Mouse (Mus musculus): ENCODE measurements at regions not wholly inside any gene's neighbourhood (a gene's known extent, or its start where the extent isn't known, plus 50 kb on each side); places are given as distances from the start of the nearest gene placed in this dataset.

DNA sequence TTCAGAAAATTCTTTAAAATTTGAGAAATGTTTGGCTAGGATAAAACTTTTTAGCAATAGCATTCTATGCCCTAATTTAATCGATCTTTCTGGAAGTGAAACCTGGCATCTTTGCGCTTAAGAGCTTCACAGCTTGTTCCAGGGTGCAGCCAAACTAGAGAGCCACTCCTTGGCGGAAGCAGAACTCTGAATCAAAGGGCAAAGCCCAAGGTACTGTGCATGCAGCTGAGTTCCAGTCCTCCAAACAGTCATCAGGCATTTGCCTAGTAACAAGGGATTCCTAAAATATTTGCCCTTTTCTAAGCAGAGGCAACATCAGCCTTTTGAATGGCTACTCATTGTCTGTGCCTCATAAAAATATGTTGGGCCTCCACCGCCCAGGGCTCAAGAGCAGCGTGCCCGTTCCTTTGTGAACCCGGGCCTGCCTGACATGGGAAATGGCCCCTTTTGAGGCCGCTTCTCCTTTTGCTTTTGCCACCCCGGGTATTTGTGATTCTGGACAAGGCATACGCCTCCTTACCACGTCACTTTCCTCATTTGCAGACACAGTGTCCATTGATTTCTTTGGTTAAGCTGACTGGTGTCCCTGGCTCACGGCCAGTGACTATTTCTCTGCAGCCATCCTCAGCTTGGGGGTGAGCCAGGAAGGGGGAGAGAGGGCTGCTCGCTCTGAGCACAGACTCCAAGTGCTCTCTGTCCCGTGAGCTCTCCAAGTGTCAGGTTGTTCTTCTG is 402.2 kb upstream of the Smim15 start:
- peak; percentile 20 for DNase-seq (ENCODE audit: low spot score)

DNA sequence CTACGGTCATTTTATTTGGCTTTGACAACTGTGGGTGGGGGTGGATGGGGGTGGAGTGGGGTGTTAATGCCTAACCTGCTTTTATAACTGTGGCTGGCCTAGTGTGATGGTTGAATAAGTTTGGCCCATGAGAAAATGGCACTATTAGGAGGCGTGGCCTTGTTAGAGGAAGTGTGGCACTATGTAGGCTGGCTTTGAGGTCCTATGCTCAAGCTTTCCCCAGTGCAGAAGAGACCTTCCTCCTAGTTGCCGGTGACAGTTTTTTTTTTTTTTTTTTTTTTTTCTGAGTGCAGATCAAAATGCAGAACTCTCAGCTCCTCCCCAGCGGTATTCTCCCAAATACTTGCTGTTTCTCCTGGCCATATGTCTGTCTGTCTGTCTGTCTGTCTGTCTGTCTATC is 404.6 kb upstream of the Smim15 start:
- no peak for DNase-seq (ENCODE audit: low spot score)

DNA sequence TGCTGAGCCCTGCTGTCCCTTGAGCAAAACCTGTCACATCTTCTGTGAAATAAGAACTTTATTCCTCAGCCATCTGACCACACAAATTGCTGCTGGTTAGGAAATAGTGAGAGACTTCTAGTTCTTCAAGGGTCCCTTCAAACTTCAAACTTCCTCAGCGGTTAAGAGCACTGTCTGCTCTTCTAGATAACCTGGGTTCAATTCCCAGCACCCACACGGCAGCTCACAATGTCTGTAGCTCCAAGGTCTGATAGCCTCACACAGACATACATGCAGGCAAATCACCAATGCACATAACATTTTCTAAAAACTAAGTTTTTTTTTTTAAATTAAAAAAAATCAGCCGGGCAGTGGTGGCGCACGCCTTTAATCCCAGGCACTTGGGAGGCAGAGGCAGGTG is 407.0 kb upstream of the Smim15 start:
- no peak for DNase-seq (ENCODE audit: low spot score)

DNA sequence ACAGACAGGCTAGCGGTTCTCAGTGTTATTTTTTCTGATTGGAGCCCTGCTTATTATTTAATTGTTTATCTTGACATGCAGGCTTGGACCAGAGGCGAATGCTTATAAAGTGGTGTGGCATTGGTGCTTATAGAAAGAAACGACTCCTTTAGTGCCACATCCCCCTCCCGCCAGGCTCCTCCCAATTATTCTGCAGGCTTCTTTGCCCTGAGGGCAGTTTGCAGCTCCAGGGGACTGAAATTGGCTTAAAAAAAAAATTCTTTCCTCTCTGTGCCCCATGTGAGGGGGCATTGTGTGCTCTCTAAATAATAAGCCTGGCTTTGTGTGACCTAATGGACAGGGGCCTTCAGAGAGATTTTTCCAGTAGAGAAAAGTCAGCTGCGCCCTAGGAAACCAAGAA is 409.1 kb upstream of the Smim15 start:
- no peak for DNase-seq (ENCODE audit: low spot score)

DNA sequence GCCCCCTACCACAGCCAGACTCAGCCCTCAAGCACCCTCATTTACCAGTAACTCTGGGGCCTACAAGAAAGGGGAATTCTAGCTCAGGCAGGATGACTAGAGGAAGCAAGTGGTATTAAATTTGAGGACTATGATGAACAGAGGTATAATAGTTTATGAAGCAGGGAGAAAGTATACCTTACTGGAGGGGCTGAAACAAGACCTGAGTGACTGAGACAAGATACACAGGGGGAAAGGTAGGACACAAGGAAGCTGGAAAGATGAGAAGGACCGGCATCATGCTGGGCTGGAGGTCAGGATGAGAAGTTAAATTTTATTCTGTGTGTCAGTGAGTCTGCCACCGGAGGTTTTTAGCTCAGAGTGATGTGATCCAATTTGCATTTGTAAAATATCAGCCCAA is 417.2 kb upstream of the Smim15 start:
- no peak for DNase-seq (ENCODE audit: low spot score)

DNA sequence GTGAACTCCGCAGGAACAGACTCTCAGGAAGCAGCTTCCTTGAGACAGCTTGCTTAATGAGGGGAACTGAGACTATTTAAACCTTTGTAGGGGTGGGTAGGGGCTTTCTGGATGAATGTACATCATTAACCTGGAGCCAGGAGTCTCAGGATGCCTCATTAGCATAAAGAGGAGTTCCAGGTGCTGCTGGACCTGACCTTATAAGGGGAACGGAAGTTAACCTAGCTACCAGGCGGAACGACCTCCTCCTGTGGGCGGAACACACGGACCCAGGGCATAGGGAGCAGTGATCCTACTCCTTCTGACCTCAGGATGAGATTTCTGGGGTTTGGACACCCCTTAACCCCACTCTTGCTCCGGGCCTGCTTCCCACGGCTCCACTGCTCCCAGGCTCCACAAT is 417.6 kb upstream of the Smim15 start:
- DNase-seq (ENCODE audit: low spot score): no peak

DNA sequence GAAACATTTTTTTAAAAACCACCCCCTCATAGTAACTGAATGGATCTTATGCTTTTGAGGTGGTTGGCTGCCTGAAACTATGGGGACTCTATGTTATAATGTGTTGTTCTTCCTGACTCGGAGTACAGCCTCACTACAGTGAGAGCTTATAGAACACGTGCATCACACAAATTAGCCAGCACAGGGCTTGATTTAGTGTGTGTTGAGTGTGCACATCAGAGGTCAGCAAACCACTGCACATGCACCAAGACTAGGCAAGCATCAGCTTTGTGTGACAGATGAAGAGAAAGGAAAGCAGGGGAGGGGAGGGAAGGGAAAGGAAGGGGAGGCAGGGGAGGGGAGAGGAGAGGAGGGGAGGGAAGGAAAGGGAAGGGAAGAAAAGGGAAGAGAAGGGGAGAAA is 422.9 kb upstream of the Smim15 start:
- DNase-seq (ENCODE audit: low spot score): no peak

DNA sequence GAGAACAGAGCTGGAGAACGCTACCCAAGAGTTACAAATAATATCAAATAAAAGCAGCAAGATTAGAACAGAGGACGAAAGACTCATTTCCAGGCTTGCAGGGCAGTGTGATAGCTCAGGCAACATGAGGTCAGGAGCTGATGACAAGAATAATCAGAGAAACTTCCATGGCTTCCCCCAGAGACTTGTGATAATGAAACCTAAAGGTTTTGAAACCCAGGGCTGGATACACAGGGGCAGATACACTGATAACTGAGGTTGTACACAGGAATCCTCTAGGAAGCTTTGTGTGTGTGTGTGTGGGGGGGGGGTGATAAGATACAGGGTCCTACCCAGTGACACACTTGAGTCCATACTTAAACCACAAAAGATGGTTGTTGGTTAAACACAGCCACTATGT is 423.4 kb upstream of the Smim15 start:
- no peak for DNase-seq (ENCODE audit: low spot score)

DNA sequence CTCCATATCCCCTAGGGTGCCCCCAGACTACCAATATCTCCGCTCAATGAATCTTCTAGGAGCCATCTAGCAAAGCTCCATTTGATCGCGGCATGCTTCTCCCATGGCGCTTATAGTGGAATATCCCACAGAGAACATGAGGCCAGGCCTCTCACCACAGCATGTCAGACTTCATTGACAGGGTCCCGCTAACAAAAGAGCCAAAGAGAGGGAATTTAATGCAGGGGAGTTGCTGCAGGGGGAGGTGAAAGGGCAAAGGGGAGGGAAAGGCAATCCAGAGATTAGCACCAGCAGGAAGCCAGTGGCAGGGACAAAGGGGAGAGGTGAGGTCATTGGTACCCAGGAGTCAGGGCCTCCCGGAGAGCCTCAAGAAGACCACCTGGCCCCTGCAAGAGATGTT is 424.0 kb upstream of the Smim15 start:
- no peak for DNase-seq (ENCODE audit: low spot score)

DNA sequence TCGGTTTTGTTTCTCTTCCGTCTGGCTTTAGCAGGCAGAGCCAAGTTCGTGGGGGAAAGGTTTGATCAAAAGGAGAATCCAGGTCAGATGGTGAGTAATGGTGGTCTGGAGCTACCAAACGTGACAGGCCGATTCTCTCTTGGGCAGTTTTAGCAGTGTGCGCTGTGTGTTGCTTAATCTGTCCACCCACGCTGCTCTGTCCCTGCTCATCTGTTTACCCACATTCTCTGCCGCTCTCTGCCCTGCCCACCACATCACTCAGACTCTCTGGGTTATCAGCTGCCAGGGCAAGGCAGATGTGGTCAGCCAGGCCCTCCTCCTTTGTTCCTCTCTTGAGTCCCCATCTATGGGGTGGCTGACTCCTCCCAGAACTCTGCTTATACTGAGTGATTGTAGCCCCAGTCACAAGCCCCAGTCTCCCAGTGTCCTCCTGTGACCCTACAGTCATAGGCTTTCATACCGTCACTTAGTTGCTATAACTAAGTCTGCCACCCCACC is 424.8 kb upstream of the Smim15 start:
- DNase-seq (ENCODE audit: low spot score): no peak

DNA sequence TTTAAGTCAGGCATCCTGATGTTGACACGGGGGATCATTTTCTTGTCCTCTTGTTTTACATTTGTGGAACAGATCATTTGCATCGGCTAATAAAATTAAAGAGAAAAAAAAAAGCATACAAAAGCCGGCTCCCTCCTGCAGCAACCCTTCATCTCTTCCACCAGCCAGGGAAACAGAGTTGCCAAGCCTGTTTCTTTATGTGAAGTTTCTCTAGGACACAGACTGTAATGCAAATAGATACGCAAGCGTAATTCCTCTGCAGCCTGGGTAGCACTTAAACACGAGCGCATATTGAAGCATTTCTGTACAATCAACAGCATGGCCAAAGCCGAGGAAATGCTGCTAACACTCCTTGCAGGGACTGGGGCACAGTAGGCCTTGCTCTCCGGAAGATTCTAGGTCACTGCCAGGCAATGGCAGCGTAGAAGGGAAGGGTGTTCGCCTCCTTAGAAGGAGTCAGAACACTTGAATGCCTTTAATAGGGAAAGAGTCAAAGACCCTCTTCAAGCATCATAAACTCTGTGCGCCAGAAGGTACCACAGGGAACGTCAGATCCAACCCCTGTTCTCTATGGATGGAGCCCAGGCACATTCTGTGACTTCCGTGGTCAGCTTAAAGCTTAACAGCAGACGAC is 425.3 kb upstream of the Smim15 start:
- no peak for DNase-seq (ENCODE audit: low spot score)

DNA sequence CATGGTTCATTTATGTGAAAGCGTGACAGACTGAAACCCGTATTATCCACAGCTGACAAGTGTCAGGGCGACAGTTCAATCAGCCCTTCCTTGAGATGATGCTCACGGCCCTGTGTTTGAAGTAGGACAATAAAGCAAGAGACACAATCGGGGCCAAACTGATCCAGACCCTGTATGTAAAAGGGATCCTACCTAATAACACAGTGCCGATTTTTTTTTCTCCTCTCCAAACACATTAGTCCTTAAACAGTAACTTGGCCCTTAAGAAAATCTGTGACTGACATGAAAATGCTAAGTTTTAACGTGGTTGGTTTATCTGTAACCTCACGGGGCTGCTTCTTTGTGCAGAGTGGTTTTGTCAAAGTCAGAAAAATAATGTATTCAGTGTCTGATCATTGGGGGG is 425.9 kb upstream of the Smim15 start:
- DNase-seq (ENCODE audit: low spot score): no peak

DNA sequence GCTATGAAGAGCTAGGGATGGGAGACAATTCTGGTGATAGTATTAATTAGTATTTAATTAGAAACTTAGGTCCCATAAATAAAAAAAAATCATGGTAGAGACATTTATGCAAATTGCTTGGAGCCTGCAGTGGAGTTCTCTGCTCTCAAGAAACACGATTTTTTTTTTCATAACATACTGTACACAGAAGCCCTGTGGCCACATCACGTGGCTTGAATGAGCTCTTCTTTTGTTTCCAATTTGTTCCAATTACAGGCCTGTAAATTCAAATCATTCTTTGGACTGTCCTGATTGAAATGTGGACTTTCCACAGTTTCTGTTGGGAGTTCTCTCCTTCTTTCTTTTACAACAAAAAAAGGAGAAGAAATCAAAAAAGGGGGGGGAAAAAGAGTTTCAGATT is 426.7 kb upstream of the Smim15 start:
- DNase-seq (ENCODE audit: low spot score): no peak

DNA sequence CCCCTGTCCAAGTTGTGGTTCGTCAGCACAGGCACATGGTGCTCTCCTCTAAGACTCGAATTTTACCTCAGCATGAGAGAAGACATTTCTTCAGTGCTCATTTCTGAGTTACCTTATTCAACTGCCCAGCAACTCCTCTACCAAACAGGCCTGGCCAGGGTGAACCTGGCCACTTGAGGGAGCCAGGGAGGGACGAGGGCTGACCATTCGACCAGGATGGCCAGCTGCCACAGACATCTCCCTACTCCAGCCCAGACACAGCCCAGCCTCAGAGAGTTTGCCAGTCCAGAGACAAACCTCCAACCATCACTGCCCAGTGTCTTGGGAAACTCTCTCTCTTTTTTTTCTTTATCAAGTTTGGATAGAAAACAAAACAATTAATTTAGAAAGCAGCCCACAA is 427.5 kb upstream of the Smim15 start:
- no peak for DNase-seq (ENCODE audit: low spot score)

DNA sequence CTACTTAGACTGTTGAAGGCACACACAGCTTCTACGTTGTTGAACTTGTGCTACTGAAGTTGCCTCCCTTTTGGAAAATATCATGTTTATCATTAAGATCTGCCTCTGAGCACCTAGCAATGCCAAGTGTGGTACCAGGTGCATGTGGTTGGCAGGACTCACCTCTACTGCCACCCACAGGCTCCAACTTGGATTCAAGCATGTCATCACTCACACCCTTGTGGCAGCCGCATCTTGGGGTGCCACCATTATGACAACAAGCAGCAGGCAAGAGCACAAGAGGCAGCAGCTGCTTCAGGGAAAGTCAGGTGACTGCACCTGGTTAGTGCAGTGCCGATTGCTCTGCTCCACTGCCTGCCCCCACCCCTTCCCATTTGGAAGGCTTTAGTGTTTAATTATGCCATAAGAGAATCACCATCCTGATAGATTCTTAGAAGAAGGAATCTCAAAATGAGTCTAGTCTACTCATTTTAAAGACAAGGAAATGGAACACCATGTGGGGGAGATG is 435.2 kb upstream of the Smim15 start:
- DNase-seq (ENCODE audit: low spot score): no peak

DNA sequence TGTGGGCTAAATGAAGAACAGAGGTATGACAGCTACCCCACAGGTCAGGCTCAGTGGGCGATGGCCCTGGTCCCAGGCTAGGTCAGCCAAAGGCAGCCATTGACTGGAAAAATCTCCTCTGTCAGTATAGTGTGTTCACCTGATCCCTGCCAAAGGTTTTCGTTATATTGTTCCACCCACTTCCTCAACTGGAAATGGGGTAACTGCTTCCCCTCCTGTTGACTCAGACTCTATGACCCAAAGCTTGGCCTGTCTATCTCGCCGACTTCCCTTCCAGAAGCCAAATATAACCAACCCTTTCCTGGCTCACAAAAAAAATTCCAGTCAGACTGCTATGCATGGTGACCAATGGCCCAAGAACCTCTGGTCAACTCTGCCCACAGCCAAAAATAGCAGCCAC is 437.0 kb upstream of the Smim15 start:
- no peak for DNase-seq (ENCODE audit: low spot score)

DNA sequence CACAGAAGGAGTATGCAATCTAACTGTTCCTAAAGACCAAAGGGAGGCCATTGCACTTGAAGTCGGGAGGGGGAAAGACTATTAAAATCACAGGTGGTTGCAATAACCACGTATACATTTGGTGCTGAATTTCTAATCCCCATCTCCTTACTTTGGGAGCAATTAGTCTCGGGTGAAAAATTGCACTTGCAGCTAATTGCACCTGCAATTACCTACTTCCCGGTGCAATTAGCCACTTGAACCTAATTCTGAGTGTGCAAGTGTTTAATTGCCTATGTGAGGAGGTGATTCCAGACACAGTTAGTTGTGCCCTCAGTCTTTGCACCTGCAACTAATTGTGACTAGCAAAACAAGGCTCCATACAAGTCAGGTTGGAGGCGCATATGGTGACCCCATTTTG is 442.1 kb upstream of the Smim15 start:
- no peak for DNase-seq (ENCODE audit: low spot score)

DNA sequence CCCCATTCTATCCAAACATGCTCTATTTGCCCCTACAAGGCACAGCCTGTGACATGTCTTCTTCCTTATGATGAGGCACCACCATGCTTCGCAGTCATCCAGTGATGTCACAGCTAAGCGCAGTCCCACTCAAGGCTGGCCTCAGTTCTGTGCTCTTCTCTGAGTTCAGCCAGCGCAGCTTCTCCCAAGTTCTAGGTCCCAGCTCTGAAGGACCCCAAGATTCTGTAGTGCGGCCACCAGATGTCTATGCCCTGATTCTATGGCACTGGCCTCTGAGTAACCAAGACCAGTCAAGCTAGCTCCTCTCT is 443.2 kb upstream of the Smim15 start:
- DNase-seq (ENCODE audit: low spot score): no peak

DNA sequence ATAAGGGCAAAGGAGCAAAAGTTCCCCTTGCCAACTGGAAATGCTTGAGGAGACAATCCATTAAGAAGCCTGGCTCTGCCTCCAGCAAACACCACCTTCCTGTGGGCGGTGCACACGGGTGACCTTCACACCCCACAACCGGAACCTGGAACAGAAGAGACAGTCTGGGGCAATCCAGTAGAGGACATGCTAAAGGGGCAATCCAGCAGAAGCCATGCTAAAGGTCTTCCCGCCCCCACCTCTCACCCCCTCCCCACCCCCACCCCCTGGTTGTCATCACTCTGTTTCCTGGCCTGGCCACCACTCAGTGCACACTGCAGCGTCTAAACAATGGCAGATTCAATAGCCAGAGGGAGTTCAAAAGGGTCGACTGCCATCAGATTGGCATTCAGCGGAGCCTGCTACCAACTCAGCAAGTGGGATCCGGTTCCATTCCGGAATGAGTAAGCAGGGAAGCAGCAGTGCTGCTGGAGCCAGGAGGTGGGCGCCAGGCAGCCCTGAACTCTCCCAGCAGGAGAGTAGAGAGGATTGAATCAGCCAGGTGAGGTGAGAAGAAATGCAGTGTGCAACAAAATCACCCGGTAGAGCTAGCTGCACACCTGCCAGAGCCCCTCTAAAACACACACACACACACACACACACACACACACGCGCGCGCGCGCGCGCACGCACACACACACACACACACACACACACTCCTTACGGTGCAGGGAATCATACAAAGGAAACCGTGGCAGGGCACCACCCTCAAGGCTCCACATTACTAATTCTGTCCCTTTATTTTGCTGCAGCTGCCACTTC is 443.7 kb upstream of the Smim15 start:
- no peak for DNase-seq (ENCODE audit: low spot score)

DNA sequence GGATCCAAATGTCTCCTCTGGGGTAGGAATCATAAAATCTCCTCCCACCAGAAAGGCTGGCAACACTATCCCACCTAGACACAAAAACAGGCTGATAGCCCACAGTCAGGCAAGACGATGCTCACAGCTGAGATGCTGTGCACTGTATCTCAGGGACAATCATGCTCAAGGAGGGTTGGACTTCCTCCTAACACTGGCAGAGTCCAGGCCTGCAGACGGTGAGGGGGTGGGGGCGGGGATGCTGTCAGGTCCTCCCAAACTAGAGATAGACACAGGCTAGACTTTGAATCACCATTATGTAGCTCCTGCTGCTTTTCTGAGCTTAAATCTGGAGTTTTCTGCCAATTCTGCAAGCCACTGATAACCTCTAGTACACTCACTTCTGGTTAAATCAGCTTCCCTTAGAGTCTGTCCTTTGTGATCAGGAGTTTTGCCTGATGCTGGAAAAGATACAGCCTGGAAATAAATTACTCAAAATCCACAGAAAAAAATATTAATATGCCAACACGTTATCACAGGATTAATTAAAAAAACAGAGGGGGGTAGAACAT is 445.1 kb upstream of the Smim15 start:
- DNase-seq (ENCODE audit: low spot score): no peak

DNA sequence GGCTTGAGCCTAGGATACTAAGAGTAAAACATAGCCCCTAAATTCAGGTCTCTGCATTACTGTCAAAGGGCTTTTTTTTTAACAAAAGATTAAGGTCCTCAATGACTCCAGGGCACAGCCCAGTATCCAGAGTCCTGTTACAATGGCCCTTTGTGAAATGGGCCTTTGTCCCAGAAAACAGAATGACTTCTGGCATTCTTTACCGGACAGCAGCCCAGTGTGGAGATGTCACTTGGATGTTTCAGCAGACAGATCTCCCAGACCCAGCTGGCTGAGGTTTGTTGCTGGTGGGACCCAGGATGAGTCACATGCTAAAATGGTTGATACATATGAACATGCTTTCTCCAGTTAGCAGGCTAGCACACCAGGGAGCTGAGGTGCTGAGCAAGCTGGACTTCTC is 445.9 kb upstream of the Smim15 start:
- DNase-seq (ENCODE audit: low spot score): no peak

DNA sequence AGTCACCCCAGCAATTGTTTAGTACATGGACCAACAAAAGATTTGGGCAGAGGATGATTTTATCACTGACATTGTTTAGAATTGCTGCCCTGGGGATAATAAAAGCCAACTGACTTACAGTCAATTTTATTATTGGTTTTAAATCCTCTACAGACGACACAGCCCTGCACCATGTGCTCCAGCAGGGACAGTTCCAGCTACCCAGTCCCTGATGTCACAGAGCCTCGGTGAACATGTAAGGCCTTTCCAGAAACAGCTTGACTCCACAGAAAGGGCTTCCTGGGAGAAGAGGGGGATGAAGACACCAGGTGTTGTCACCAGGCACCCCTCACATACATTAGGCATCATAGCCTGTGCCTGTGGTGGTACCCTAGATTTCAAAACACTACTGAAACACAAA is 447.0 kb upstream of the Smim15 start:
- DNase-seq (ENCODE audit: low spot score): no peak

DNA sequence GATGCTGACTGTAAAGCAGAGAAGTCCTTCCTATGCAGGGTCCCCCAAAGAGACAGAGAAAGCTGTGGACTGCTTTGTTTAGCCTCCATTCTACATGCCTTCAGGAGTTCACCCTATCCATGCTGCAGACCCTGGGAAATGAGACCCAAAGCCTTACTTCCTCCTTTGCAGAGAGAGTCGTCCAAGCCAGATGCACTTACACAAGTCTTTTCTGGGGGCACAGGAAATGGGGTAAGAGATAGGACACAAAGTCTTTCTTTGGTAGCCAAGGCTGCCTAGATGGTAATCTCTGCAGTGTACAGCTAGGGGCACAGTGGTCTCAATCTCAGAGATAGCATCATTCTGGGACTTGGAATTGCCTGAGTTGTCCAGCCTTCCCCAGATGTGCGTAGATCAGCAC is 448.1 kb upstream of the Smim15 start:
- no peak for DNase-seq (ENCODE audit: low spot score)
